Mouse (Mus musculus) 3134 (cell line): Measurements from ENCODE around the gene Olfr589.
"Not testable (repeated sequence)": the region's sequence is repeated elsewhere in the genome, so short reads cannot be mapped to it uniquely, and the experiment has no call there.

Experiments
- DNase-seq: peaks from one replicate; pipeline ENCODE4 v3.0.0-alpha.2; 2011; ENCODE audit warnings: low spot score; ENCODE audit not compliant: insufficient read length; ENCODE audit errors: extremely low read depth

Olfr589 gene

GRCm38 (mm10) chr7:103156256-103156655, at the start of gene Olfr589:
TSS of gene Olfr589 (minus strand) at chr7:103156356.
- DNase-seq, result no peak

GRCm38 (mm10) chr7:103184503-103184902, 28.3 kb upstream of the Olfr589 start, which contains the start of gene Olfr592:
TSS of gene Olfr592 (plus strand) at chr7:103184803.
- not testable (repeated sequence) for DNase-seq

- DNase-seq, result no peak
Measured at GRCm38 (mm10) chr7:103178240-103178639, 22.1 kb upstream of the Olfr589 start, which contains the start of gene Olfr591. TSS of gene Olfr591 (minus strand) at chr7:103178340.

GRCm38 (mm10) chr7:103169697-103170096, 13.5 kb upstream of the Olfr589 start:
- DNase-seq, result no peak

- DNase-seq, result no peak
Measured at GRCm38 (mm10) chr7:103140579-103140978, 15.6 kb downstream of the Olfr589 start, which contains the start of gene Olfr588-ps1. TSS of gene Olfr588-ps1 (plus strand) at chr7:103140879.

- DNase-seq, result no peak
Measured at GRCm38 (mm10) chr7:103125538-103125937, 30.6 kb downstream of the Olfr589 start, which contains the start of gene Olfr586. TSS of gene Olfr586 (minus strand) at chr7:103125638.

- no peak for DNase-seq
Measured at GRCm38 (mm10) chr7:103119406-103119805, 36.8 kb downstream of the Olfr589 start.
